Mouse (Mus musculus) Patski (cell line): Measurements from ENCODE around the gene Myo16. TPM values are rescaled to one million over a fixed set of nuclear protein-coding genes. Genes with fewer than 3 reads are reported as not detected.

ENCODE experiments used
- ATAC-seq: fragments of 100-300 bp; one replicate; pipeline ENCODE4 v1.8.0; 2021
- CTCF ChIA-PET: fragments of 350-600 bp; sonication (Branson Sonifier 250); formaldehyde crosslinking; loops from one replicate; lab custom pipeline; 2022; ENCODE audit warnings: inconsistent platforms; lab: Charles Lee
- POLR2A ChIA-PET: fragments of 350-600 bp; sonication (Branson Sonifier 250); formaldehyde crosslinking; loops from one replicate; lab custom pipeline; 2022; ENCODE audit warnings: antibody characterized with exemption, inconsistent platforms; lab: Charles Lee
- DNase-seq: peaks from one replicate; pipeline ENCODE4 v3.0.0-alpha.2; 2011; ENCODE audit warnings: low read depth, low spot score
- H3K27me3 ChIP-seq: fragments of 371-371 bp; one replicate; pipeline ENCODE4 v1.5.1; 2021
- CTCF ChIP-seq: fragments of 100-300 bp; IDR thresholded peaks from one replicate; pipeline ENCODE4 v1.5.1; 2021
- in situ Hi-C: fragments of 300-500 bp; cut with MboI; formaldehyde crosslinking; loops from 3 replicates; pipeline ENCODE4 v1.11.1; 2018; ENCODE audit warnings: low pct_unique_long_range_greater_than_20kb, mixed read lengths
- polyA plus RNA-seq: library from polyadenylated mRNA; unstranded; gene quantifications from one replicate; pipeline ENCODE4 v1.2.3, GENCODE M21; 2021

The Myo16 gene
- polyA plus RNA-seq, 1 experiment from 2014 or later: 0.05 TPM

- no peak for ATAC-seq
- in situ Hi-C loops: no loop called here
- peaks cover 25% of the 10 kb centered on the region for H3K27me3 ChIP-seq
- CTCF ChIA-PET: no interaction called here
- no peak for TF ChIP-seq CTCF
- DNase-seq: no peak
- POLR2A ChIA-PET: no interaction called here
Observed at GRCm38 (mm10) chr8:10362949-10363348, 209.2 kb downstream of the Myo16 start.

GRCm38 (mm10) chr8:10363654-10364406, 210.1 kb downstream of the Myo16 start:
- ATAC-seq (no peak), DNase-seq (no peak)
- no peak for TF ChIP-seq CTCF
- ChIA-PET POLR2A (no interaction called here), CTCF (no interaction called here)
- in situ Hi-C loops: no loop called here
- H3K27me3 ChIP-seq: peaks cover 30% of the 10 kb centered on the region

GRCm38 (mm10) chr8:10366141-10366540, 212.4 kb downstream of the Myo16 start:
- H3K27me3 ChIP-seq: peaks cover 33% of the 10 kb centered on the region
- ChIA-PET POLR2A (interaction anchor here (1.1 kb wide), 1 partner anchor 10 kb away, joined by 3 read pairs; no protein-coding TSS in a partner anchor), CTCF (no interaction called here)
- DNase-seq (no peak), ATAC-seq (no peak)
- in situ Hi-C loops: no loop called here
- no peak for TF ChIP-seq CTCF

DNA sequence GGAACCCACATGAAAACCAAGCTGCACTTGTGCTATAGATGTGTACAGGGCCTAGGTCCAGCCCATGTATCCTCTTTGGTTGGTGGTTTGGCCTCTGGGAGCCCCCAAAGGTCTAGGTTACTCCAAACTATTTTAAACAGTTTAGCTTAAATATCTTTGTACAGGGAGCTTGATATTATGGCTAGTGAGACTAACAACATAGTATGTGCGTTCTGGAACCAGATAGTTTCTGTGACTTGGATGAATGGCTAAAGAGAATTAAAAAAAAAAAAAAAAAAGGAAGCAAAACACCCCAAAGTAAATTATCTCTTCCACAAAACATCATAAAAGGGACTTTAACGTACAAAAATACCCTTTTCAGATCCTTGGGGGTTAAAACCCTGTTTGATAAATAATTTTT, 218.9 kb downstream of the Myo16 start:
- in situ Hi-C loops: no loop called here
- ChIA-PET CTCF (no interaction called here), POLR2A (no interaction called here)
- no peak for TF ChIP-seq CTCF
- peak; percentile 73 for DNase-seq
- H3K27me3 ChIP-seq: peaks cover 37% of the 10 kb centered on the region
- peak; percentile 78 for ATAC-seq

- CTCF ChIA-PET: interaction anchor here (1.4 kb wide), 1 partner anchor 10 kb away, joined by 4 read pairs; no protein-coding TSS in a partner anchor
Observed at GRCm38 (mm10) chr8:10387143-10387542, 233.4 kb downstream of the Myo16 start.

GRCm38 (mm10) chr8:10391096-10391683, 237.5 kb downstream of the Myo16 start:
- in situ Hi-C loops: loop anchor here (25.0 kb wide), 1 partner anchor 1154 kb away; no protein-coding TSS in a partner anchor
- ChIA-PET CTCF (interaction anchor here (1.6 kb wide), 1 partner anchor 17 kb away, joined by 3 read pairs; no protein-coding TSS in a partner anchor), POLR2A (no interaction called here)
- DNase-seq (no peak), ATAC-seq (no peak)
- TF ChIP-seq CTCF: no peak
- H3K27me3 ChIP-seq: peaks cover 68% of the 10 kb centered on the region

More at GRCm38 (mm10) chr8:10387143-10387542, 233.4 kb downstream of the Myo16 start:
- peaks cover 69% of the 10 kb centered on the region for H3K27me3 ChIP-seq
- TF ChIP-seq CTCF: no peak
- in situ Hi-C loops: loop anchor here (25.0 kb wide), 1 partner anchor 1150 kb away; no protein-coding TSS in a partner anchor
- DNase-seq (no peak), ATAC-seq (no peak)
- POLR2A ChIA-PET: no interaction called here

DNA sequence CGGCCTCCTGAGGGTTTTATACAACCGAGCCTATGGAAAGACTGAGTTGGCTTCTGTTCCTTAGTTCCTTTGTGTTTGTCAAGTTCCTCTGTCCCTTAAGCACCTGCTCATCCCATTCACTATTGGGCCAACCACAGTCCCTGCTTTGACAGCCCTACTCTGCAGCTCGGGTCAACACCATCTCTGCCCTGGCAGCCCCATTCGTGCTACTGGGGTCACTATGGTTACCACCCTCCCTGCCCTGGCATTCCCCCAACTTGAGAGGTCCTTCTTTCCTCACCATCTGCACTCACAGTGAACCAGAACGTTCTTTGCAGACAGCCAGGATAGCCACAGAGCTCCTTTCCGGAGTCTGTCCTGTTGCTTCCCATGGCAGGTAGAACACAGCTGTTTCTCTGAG, 238.2 kb downstream of the Myo16 start:
- ATAC-seq: no peak
- in situ Hi-C loops: loop anchor here (25.0 kb wide), 1 partner anchor 1155 kb away; no protein-coding TSS in a partner anchor
- POLR2A ChIA-PET: no interaction called here
- CTCF ChIA-PET: no interaction called here
- no peak for TF ChIP-seq CTCF
- no peak for DNase-seq
- H3K27me3 ChIP-seq: peaks cover 69% of the 10 kb centered on the region

DNA sequence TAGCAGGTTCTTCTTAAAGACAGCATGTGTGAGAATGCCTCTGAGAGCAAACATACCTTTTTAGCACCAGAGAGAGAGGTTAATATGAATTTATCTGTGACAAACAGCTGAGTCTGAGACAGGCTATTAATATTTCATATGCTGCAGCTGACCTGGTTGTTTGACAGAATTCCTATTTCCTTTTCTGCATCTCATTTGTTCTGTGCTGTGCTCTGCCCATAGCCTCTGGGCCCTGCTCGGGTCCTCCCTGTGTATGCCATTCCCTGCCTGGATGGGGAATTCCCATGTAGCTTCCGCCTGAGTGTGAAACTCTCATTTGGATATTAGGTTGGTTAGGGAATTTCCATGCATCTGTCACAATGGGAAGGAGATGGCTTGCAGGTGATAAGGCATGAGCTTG, 240.8 kb downstream of the Myo16 start:
- DNase-seq: no peak
- H3K27me3 ChIP-seq: peaks cover 65% of the 10 kb centered on the region
- TF ChIP-seq CTCF: no peak
- CTCF ChIA-PET: no interaction called here
- in situ Hi-C loops: loop anchor here (25.0 kb wide), 1 partner anchor 1157 kb away; no protein-coding TSS in a partner anchor
- POLR2A ChIA-PET: no interaction called here
- no peak for ATAC-seq

DNA sequence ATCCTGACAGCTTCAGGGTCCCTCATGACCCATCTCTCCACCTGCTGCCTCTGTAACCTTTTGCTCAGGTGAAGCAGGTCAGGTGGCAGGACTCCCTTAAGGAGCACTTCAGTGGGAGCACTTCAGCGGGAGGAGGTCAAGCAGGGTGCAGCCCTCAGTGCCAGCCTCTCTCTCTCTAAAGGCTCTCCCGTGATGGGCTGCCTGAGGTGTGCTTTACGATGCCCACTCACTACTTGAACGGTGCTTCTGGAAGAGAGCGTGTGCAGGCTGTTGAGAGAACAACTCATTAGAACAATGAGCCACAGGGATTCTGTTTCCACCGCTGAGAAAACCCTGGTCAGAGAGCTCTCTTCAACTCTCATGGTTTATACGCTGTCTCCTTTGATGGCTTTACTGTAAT, 241.4 kb downstream of the Myo16 start:
- peaks cover 67% of the 10 kb centered on the region for H3K27me3 ChIP-seq
- no peak for TF ChIP-seq CTCF
- in situ Hi-C loops: loop anchor here (25.0 kb wide), 1 partner anchor 1158 kb away; no protein-coding TSS in a partner anchor

DNA sequence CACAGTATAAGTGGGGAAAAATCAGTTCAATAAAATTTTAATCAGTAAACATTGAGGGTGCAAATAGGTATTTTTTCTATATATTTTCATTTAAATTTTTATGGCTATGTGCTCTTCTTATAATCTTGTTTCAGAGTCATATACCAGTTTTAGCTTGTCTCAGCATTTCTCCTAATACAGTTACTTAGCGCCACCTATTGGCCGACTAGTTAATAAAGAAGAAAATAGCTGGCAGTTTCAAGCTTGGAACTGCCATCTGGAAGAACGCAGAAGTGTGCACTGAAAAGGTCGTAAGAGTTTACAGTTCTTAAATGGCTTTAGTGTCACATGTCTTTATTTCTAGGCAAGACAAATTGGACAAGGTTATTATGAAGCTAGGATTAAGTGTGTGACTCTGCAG, 248.9 kb downstream of the Myo16 start:
- in situ Hi-C loops: loop anchor here (5.0 kb wide), 2 partner anchors 350 to 425 kb away; partner anchors contain the start of genes Abhd13 and Lig4
- ChIA-PET CTCF (interaction anchor here (0.7 to 2.7 kb wide), 14 partner anchors 9 to 1171 kb away, joined by 3 to 13 read pairs (median 5); partner anchors contain the start of genes Abhd13 and Lig4), POLR2A (interaction anchor here (0.6 kb wide), 1 partner anchor 173 kb away, joined by 4 read pairs; no protein-coding TSS in a partner anchor)
- peak; percentile 65 for TF ChIP-seq CTCF
- DNase-seq (no peak), ATAC-seq (no peak)
- peaks cover 64% of the 10 kb centered on the region for H3K27me3 ChIP-seq

More for the DNA sequence above, 241.4 kb downstream of the Myo16 start:
- CTCF ChIA-PET: no interaction called here
- POLR2A ChIA-PET: no interaction called here
- ATAC-seq (no peak), DNase-seq (no peak)
